Mouse (Mus musculus) thymus, adult 2 months (tissue): ENCODE results near the gene Palm2.

Source experiments
- CTCF ChIP-seq: fragments of 200-500 bp; IDR thresholded peaks from 2 replicates; pipeline ENCODE4 v1.5.1; 2012; ENCODE audit warnings: mild to moderate bottlenecking, control low read depth, low read length, moderate library complexity, borderline replicate concordance; ENCODE audit not compliant: control insufficient read depth, poor library complexity, insufficient read depth; ENCODE audit errors: extremely low read depth
- POLR2A ChIP-seq: fragments of 200-500 bp; IDR thresholded peaks from 2 replicates; pipeline ENCODE4 v1.6.1; 2012; ENCODE audit warnings: mild to moderate bottlenecking, low read length, control low read depth, moderate library complexity; ENCODE audit not compliant: control insufficient read depth, poor library complexity, insufficient read depth; ENCODE audit errors: extremely low read depth

GRCm38 (mm10) chr4:57704575-57704974, 270.5 kb downstream of the Palm2 start:
- TF ChIP-seq CTCF (no peak), POLR2A (no peak)
